Mouse (Mus musculus) lung, adult 2 months (tissue): ENCODE measurements around the gene Barx1.

ENCODE experiments used
- CTCF ChIP-seq: fragments of 200-500 bp; IDR thresholded peaks from 2 replicates; pipeline ENCODE4 v1.5.1; 2011; ENCODE audit warnings: mild to moderate bottlenecking, low read length, control low read depth; ENCODE audit not compliant: insufficient read depth
- POLR2A ChIP-seq: fragments of 200-500 bp; IDR thresholded peaks from 2 replicates; pipeline ENCODE4 v1.6.1; 2011; ENCODE audit warnings: low read depth, mild to moderate bottlenecking, control low read depth, low read length, borderline replicate concordance; ENCODE audit errors: extremely low read depth

DNA sequence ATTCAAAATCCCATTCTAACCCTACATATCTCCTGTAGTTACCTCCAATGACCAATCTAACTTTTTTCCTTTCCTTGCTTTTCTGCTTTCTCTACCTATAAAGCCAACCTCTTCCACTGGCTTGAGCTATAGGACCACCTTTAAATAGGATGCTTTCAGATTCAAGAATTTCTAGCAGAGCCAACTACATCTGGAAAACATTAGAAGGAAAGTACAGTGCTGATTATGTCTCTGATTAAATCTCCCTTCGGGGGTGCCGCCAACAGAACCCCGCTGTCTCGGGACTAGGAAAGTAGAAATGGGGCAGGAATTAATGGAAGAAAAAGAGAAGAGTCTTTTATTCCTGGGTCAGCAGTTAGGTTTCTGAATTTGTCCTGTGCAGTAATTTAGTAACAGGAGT lies 43.9 kb upstream of the Barx1 start:
- TF ChIP-seq POLR2A (no peak), CTCF (no peak)
